Mouse (Mus musculus) myocyte (in vitro differentiated cells): Measurements from ENCODE around the gene Nrp2. TPM values are rescaled to one million over a fixed set of nuclear protein-coding genes. Genes with fewer than 3 reads are reported as not detected.

ENCODE experiments used
- H3K27me3 ChIP-seq: one replicate; pipeline ENCODE4 v1.6.1; 2011; ENCODE audit not compliant: control insufficient read depth, insufficient read depth, insufficient read length
- H3K36me3 ChIP-seq: one replicate; pipeline ENCODE4 v1.6.1; 2011; ENCODE audit not compliant: control insufficient read depth, insufficient read depth
- H3K4me2 ChIP-seq: one replicate; pipeline ENCODE4 v1.6.1; 2011; ENCODE audit warnings: low read depth, control low read depth
- H3K4me3 ChIP-seq: one replicate; pipeline ENCODE4 v1.5.1; 2011; ENCODE audit warnings: mild to moderate bottlenecking, control low read depth, moderate library complexity
- H3K79me2 ChIP-seq: one replicate; pipeline ENCODE4 v1.6.1; 2011; ENCODE audit not compliant: control insufficient read depth, insufficient read depth
- H3ac ChIP-seq: one replicate; pipeline ENCODE4 v1.6.1; 2011; ENCODE audit not compliant: control insufficient read depth, insufficient read length
- CEBPB ChIP-seq: IDR thresholded peaks from 2 replicates; pipeline ENCODE4 v1.6.1; 2011; ENCODE audit warnings: mild to moderate bottlenecking, moderate library complexity; ENCODE audit not compliant: poor library complexity, insufficient read depth, severe bottlenecking
- E2F4 ChIP-seq: IDR thresholded peaks from one replicate; pipeline ENCODE4 v1.6.1; 2011; ENCODE audit warnings: mild to moderate bottlenecking, control low read depth, moderate library complexity; ENCODE audit not compliant: insufficient read depth
- MAX ChIP-seq: IDR thresholded peaks from one replicate; pipeline ENCODE4 v1.6.1; 2011; ENCODE audit warnings: low read depth, mild to moderate bottlenecking, control low read depth
- MYOD1 ChIP-seq, 3 experiments: IDR thresholded peaks; one replicate each; pipeline ENCODE4 v1.6.1; 2011; ENCODE audit warnings: control low read depth in 2 of 3, low read depth in 2 of 3, mild to moderate bottlenecking in 2 of 3, moderate library complexity in 1 of 3; ENCODE audit not compliant: insufficient read length in 2 of 3, control insufficient read depth in 1 of 3
- MYOG ChIP-seq, 3 experiments: IDR thresholded peaks; one replicate each; pipeline ENCODE4 v1.6.1; 2011; ENCODE audit warnings: control low read depth in 2 of 3, low read depth in 2 of 3, mild to moderate bottlenecking in 2 of 3; ENCODE audit not compliant: insufficient read length in 2 of 3, control insufficient read depth in 1 of 3, insufficient read depth in 1 of 3
- POLR2A ChIP-seq: IDR thresholded peaks from one replicate; pipeline ENCODE4 v1.6.1; 2011; ENCODE audit warnings: low read depth, mild to moderate bottlenecking, control low read depth, moderate library complexity; ENCODE audit not compliant: insufficient read length
- POLR2AphosphoS2 ChIP-seq: IDR thresholded peaks from one replicate; pipeline ENCODE4 v1.6.1; 2011; ENCODE audit warnings: low read depth, control low read depth; ENCODE audit not compliant: insufficient read length
- REST ChIP-seq: IDR thresholded peaks from one replicate; pipeline ENCODE4 v1.6.1; 2011; ENCODE audit warnings: mild to moderate bottlenecking, control low read depth, moderate library complexity; ENCODE audit not compliant: insufficient read depth, insufficient read length
- SRF ChIP-seq: IDR thresholded peaks from one replicate; pipeline ENCODE4 v1.6.1; 2011; ENCODE audit warnings: low read depth; ENCODE audit not compliant: control insufficient read depth, insufficient read length
- TCF12 ChIP-seq: IDR thresholded peaks from one replicate; pipeline ENCODE4 v1.6.1; 2011; ENCODE audit warnings: mild to moderate bottlenecking, control low read depth; ENCODE audit not compliant: poor library complexity, insufficient read depth, severe bottlenecking
- TCF3 ChIP-seq: IDR thresholded peaks from one replicate; pipeline ENCODE4 v1.6.1; 2011; ENCODE audit warnings: low read depth, control low read depth; ENCODE audit not compliant: insufficient read length
- USF1 ChIP-seq: IDR thresholded peaks from one replicate; pipeline ENCODE4 v1.6.1; 2011; ENCODE audit warnings: low read depth, mild to moderate bottlenecking, control low read depth, moderate library complexity
- polyA plus RNA-seq: library from polyadenylated mRNA; unstranded; fragments of >200 nt; fragmentation: generic; extraction: Trizol; gene quantifications from one replicate; pipeline ENCODE4 v1.2.1, GENCODE M21; 2012; ENCODE audit warnings: missing spikeins

Nrp2 gene
- polyA plus RNA-seq, 1 experiment: 18.3 TPM

GRCm38 (mm10) chr1:62853996-62854395, 150.9 kb downstream of the Nrp2 start:
- TF ChIP-seq TCF3 (no peak), SRF (no peak)
- H3K36me3 ChIP-seq: no peaks in the 10 kb centered on the region
- H3K79me2 ChIP-seq: no peaks in the 10 kb centered on the region
- no peak overlapping the region for H3ac ChIP-seq
- no peaks in the 10 kb centered on the region for H3K27me3 ChIP-seq
- no peak overlapping the region for H3K4me3 ChIP-seq
- H3K4me2 ChIP-seq: peak overlapping the region; percentile 18

DNA sequence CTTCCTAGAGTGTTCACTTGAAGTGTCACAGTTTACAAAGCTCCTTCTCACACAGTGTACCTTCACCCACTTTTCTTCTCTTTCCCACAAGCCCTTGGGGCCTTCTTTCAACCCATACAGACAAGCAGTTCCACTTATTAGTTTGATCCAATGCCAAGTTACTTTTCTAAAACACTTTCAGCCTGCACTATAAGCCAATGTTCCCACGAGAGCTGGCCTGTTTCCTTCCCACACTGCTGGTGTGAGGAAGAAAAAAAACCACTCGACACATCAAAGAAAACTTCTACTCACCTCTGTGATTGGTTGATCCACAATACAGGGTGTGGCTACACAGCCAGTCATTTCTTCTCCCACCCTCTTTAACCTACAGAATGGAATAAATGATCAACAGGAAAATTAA, 156.0 kb downstream of the Nrp2 start:
- Histone ChIP-seq H3K79me2 (no peaks in the 10 kb centered on the region), H3K27me3 (no peaks in the 10 kb centered on the region), H3K4me3 (no peak overlapping the region), H3K4me2 (no peak overlapping the region), H3ac (no peak overlapping the region), H3K36me3 (no peaks in the 10 kb centered on the region)
- TF ChIP-seq REST (no peak), MAX (no peak), MYOG (IDR thresholded peaks at IDR 0.05; ENCODE audit: control insufficient read depth in 1 of 3, insufficient read depth in 1 of 3, insufficient read length in 2 of 3, low read depth in 2 of 3) (no peak), POLR2A (no peak), MYOD1 (IDR thresholded peaks at IDR 0.05; ENCODE audit: control insufficient read depth in 1 of 3, insufficient read length in 2 of 3, low read depth in 2 of 3) (no peak), POLR2AphosphoS2 (no peak), USF1 (no peak), CEBPB (no peak), SRF (no peak), E2F4 (no peak), TCF3 (no peak), TCF12 (no peak)

- H3K36me3 ChIP-seq: no peaks in the 10 kb centered on the region
- H3K4me3 ChIP-seq: no peak overlapping the region
- no peaks in the 10 kb centered on the region for H3K27me3 ChIP-seq
- no peak overlapping the region for H3K4me2 ChIP-seq
- H3K79me2 ChIP-seq: no peaks in the 10 kb centered on the region
- no peak for TF ChIP-seq E2F4
- no peak for TF ChIP-seq USF1
- H3ac ChIP-seq: no peak overlapping the region
Measured at GRCm38 (mm10) chr1:62859556-62860300, 156.6 kb downstream of the Nrp2 start.

- Histone ChIP-seq H3ac (no peak overlapping the region), H3K36me3 (no peaks in the 10 kb centered on the region), H3K4me2 (peak overlapping the region; percentile 27), H3K27me3 (no peaks in the 10 kb centered on the region), H3K4me3 (no peak overlapping the region), H3K79me2 (no peaks in the 10 kb centered on the region)
- TF ChIP-seq REST (no peak), MYOG (IDR thresholded peaks at IDR 0.05; ENCODE audit: control insufficient read depth in 1 of 3, insufficient read depth in 1 of 3, insufficient read length in 2 of 3, low read depth in 2 of 3) (no peak), SRF (no peak)
Measured at GRCm38 (mm10) chr1:62860327-62860726, 157.2 kb downstream of the Nrp2 start.

- no peaks in the 10 kb centered on the region for H3K27me3 ChIP-seq
- no peak overlapping the region for H3ac ChIP-seq
- TF ChIP-seq REST (no peak), MYOG (IDR thresholded peaks at IDR 0.05; ENCODE audit: control insufficient read depth in 1 of 3, insufficient read depth in 1 of 3, insufficient read length in 2 of 3, low read depth in 2 of 3) (peak in 1 of 3 experiments; percentile 24), USF1 (no peak), E2F4 (no peak), MYOD1 (IDR thresholded peaks at IDR 0.05; ENCODE audit: control insufficient read depth in 1 of 3, insufficient read length in 2 of 3, low read depth in 2 of 3) (peak in 1 of 3 experiments; percentile 56), POLR2A (no peak), MAX (no peak), TCF3 (no peak)
- H3K4me2 ChIP-seq: peak overlapping the region; percentile 27
- no peak overlapping the region for H3K4me3 ChIP-seq
- no peaks in the 10 kb centered on the region for H3K36me3 ChIP-seq
- H3K79me2 ChIP-seq: no peaks in the 10 kb centered on the region
Measured at GRCm38 (mm10) chr1:62860788-62861187, 157.7 kb downstream of the Nrp2 start.
